Mouse (Mus musculus): ENCODE measurements around the gene Elavl3.

GRCm38 (mm10) chr9:21976626-21977175 lies 75.1 kb downstream of the Elavl3 start:
- no peak for TF ChIP-seq CTCF (IDR thresholded peaks at IDR 0.05; ENCODE audit: low read depth, low read length)
- no peak for TF ChIP-seq POLR2A (IDR thresholded peaks at IDR 0.05; ENCODE audit: extremely low read depth, insufficient read depth, low read length)

Measured in liver, adult 2 months (tissue).